Mouse (Mus musculus): ENCODE results near the gene Dnajb5.

Dnajb5 gene

DNA sequence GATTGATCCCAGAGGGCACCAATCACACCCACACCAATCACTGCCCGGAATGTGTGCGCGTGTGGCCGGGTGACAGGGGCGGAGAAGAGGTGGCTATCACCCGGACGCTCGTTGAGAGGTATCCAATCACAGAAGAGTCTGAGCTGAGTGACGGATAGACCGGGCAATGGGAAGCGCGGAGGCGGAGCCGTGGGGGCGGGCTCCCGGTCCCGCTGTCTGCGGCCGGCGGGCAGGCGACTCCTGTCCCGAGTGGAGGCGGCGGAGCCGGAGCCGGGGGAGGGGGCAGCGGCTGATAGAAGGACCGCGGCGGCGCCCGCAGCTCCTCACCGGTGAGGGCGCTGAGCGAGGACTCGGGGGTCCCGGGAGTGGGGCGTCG is at the start of gene Dnajb5:
TSS of gene Dnajb5 (plus strand) at position 139 of the 376 bp plus-strand sequence.
- DNase-seq (ENCODE audit: low read depth, low spot score), result peak; percentile 96

DNA sequence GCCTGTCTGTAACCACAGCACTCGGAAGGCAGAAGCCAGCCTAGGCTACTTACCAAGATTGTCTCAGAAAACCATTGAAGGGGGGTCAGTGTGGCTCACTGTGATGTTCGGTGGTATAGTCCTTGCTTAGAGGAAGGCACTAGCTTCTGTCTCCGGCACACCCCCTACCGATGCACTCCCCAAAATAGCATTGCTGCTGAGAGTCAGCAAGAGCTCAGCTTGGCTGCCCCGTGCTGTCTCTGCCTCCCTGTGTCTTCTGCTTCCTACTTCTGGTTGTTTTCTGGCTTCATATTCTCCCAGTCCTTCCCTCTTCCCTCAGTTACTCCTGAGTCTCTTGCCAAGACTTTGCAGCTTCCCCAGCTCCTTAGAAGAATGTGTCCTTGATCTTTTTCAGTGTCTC is 48.7 kb upstream of the Dnajb5 start:
- no peak for DNase-seq (ENCODE audit: low read depth, low spot score)

DNA sequence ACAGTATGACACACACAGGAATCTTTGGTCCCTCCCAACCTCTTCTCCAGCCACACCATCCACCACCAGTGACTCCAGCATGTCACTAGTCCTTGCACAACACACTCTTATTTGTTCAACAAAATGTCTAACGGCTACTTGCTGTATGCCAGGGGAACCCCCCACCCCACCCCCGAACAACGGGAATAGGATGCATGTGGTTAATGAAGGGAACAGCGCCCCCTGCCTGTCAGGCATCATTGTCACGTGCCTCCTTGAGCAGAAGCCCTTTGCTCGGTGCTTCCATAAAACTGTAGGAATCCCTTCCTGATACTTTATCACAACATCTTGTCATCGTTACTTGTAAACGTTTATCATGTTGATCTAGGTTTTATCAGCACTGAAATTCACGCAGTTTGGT is 47.4 kb upstream of the Dnajb5 start:
- DNase-seq (ENCODE audit: low read depth, low spot score), result peak; percentile 17

DNA sequence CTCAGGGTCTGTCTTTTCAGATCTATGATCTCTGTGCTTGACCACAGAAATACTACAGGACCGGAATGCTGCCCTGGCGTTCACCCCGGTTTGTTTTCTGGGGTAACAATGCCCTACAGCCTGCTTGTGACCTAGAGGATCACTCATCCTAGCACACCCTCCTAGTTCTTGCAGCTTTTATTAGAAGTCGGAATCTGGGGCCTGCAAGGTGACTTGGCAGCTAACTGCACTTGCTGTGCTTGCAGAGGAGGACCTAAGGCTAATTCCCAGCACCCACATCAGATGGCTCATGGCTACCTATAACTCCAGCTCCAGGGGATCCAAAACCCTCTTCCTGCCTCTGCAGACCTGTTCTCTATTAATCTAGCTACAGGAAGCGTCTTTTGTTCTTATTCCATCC is 46.9 kb upstream of the Dnajb5 start:
- no peak for DNase-seq (ENCODE audit: low read depth, low spot score)

DNA sequence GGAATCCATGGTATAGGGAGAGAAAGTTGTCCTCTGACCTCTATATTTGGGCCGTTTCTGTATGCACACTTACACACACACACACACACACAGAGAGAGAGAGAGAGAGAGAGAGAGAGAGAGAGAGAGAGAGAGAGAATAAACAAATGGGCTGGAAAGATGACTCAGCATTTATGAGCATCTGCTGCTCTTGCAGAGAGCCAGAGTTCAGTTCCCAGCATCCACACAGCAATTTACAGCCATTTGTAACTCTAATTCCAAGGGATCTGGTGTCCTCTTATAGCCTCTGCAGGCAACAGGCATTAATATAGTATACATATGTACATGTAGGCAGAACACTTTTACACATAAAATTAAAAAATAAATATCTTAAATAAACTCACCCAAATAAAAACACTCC is 45.7 kb upstream of the Dnajb5 start:
- no peak for DNase-seq (ENCODE audit: low read depth, low spot score)

DNA sequence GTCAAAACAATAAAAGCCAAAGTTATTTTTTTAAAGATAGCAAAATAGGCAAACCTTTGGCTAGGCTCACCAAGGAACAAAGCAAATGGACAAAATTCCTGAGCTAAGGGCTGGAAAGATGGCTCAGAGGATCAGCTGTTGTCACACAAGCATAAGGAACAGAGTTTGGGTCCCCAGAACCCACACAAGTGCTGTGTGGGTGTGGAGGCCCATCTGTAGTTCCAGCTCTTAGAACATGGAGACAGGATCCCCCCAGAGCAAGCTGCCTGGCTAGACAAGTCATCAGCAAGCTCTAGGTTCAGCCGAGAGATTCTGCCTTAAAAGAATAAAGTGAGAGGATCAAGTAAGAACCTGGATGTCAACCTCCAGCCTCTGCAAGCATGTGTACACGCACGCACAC is 45.1 kb upstream of the Dnajb5 start:
- no peak for DNase-seq (ENCODE audit: low read depth, low spot score)

DNA sequence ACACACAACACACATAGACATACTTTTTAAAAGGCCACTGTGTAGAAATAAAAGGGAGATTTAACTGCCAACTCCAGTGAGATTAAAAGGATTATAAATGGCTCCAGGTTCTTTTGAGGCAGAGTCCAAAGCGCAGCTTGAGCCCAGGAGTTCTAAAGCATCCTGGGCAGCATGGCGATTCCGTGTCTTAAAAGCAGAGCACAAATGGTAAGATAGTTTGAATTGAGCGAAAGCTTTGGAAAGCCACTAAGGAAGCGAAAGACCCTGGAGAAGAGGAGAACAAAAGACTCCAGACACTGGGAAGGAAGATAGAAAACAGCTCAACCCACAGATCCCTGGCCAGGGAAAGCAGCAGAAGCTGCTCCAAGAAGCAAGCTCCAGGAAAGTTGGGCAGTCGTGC is 44.6 kb upstream of the Dnajb5 start:
- no peak for DNase-seq (ENCODE audit: low read depth, low spot score)

DNA sequence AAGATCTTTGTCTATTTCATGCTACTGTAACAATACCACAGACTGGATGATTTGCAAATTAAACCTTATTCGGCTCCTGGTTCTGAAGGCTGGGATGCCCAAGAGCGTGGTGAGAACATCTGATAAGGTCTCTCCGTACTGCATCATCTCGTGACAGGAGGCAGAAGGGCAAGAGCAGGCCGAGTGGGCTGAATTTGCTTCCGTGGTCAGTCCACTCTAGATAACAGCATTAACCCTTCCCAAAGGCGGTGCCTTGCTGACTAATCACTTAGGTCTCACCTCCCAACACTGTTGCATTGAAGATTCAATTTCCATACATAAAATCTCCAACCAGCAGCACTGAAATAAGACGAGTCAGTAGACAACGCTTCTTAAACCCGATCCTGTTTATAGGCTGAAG is 36.2 kb upstream of the Dnajb5 start:
- DNase-seq (ENCODE audit: low read depth, low spot score), result no peak

DNA sequence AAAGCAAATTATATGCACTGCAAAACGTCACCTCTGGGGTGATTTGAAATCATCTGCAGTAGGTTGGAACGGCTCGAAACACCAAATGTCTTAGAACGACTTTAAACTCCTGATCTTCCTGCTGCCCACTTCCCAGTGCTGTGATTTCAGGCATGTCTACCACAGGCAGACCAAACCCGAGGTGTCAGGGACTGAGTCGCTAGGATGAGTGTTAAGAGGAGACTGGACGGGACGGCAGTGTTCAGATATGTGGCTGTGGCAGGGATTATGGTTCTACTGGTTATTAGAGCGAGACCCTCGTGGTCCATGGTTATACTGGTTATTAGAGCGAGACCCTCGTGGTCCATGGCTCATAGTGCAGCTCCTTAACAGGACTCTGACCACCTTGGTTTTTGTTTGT is 34.3 kb upstream of the Dnajb5 start:
- DNase-seq (ENCODE audit: low read depth, low spot score), result no peak

DNA sequence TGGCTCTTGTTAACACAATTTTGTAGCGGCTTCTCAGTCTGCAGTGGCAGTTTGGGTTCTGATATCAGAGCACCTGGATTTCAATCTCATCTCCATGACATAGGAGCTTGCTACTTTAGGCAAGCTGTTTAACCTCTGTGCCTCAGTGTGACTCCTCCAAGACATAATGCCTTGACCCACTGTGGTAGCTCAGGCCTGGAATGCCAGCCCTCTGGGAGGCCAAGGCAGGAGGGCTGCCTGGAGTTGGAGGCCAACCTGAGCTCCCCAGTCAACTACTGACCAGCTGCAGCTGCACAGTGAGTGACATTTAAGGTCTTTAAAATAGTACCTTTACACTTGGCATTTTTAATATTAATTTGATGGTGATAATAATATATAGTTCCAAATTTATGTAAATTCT is 33.6 kb upstream of the Dnajb5 start:
- no peak for DNase-seq (ENCODE audit: low read depth, low spot score)

DNA sequence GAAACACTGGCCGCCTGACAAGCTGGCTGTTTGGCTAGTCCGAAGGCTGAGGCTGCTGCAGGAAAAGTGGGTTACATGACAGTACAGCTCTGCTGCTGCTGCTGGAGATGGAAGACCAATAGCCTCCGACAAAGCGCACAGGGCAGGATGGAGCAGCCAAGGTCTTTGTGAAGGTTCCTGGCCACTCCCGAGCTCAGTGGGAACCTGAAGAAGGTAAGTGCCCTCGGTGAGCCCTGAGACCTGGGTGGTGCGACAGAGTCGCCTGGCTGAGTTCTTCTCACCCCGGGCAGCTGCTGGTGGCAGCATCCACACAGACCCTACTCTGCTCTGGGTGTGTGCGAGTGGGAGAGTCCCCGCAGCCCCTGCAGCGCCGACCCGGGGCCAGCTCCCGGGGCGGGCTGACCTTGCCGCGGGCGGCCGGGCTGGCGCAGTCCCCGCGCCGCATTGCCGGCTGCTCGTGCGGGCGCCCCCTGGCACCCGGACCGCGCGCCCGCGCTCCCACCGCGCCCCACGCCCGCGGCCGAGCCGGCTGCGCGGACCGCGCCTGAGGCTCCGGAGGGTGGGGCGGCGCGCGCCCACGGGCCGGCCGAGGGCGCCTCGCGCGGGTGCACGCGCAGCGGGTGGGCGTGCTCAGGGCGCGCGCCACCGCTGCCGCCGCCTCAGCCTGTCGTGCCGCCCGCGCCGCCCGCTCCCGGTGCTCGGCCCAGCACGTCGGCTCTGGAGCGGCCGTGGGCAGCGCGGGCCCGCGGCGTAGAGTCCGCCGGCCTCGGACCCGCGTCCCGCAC is 32.8 kb upstream of the Dnajb5 start, which contains the start of gene Phf24:
TSS of gene Phf24 (plus strand) at position 44 of the 785 bp plus-strand sequence.
- DNase-seq (ENCODE audit: low read depth, low spot score), result no peak

DNA sequence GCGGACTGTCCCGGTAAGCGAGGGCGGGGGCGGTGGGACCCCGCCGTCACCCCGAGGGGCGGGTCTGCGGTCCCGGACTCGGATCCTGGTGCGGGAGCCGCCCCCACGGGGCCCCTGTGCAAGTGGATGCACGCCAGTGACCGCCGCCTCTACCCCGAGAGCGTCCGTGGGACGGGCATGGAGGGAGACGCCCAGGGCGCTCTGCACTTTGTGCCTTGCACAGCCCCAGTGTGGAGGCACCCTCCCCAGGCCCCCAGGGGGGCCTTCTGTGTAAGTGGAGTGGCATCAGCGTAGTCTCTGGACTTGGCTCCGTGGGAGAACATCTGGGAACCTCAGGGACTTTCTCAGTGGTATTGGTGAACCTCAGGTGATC is 32.2 kb upstream of the Dnajb5 start:
- no peak for DNase-seq (ENCODE audit: low read depth, low spot score)

DNA sequence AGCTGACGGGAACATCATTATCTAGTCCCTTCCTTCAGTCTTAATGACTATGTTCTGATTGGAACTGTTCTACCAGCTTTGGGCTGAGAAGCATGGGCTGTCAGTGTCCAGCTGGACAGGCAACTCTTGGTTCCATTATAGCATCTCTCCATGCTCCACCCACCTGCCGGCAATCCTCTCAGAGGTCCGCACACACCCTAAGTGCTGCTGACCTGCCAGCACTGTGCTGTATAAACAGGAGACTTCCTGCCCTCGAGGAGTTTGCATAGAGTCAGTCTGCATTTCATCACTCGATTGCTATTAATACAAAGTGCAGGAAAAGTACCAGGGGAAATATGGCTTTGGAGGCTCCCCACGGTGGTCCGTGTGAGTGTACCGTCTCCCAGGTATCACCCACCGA is 28.9 kb upstream of the Dnajb5 start:
- no peak for DNase-seq (ENCODE audit: low read depth, low spot score)

DNA sequence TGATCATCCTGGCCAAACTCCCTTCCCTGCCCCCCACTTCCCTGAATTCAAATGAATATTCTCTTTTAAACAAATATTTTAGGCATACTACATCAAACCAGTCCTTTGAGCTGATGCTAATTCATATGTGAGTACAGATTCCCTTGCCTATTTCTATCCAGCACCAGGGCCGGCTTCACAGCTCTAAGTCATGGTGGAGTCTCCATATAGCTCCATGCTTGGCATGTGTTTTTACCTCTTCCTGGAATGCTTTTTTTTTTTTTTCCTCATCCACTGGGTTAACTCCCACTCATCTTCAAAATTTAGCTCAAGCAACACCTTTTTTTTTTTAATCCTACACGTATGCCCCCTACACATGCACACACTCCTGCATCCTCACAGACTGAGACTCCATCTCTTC is 28.1 kb upstream of the Dnajb5 start:
- DNase-seq (ENCODE audit: low read depth, low spot score), result no peak

DNA sequence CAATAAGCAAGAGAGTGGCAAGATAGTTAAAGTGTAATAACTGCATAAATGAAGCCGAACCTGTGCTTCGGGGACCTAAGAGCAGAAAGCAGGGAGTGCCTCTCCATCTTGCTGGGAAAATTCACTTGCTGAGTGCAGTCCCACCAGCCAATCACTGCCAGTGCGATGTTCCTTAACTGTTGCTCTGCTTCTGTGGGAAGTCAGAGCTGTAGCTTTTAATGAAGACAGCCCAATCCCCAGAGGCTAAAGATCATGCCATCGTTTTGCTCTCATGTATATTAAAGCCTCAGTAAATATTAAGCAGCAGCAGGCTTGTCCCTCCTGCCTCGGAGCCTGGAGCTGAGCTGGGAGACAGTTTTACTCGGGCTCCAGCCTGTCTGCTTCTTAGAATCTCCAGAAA is 27.6 kb upstream of the Dnajb5 start:
- no peak for DNase-seq (ENCODE audit: low read depth, low spot score)

DNA sequence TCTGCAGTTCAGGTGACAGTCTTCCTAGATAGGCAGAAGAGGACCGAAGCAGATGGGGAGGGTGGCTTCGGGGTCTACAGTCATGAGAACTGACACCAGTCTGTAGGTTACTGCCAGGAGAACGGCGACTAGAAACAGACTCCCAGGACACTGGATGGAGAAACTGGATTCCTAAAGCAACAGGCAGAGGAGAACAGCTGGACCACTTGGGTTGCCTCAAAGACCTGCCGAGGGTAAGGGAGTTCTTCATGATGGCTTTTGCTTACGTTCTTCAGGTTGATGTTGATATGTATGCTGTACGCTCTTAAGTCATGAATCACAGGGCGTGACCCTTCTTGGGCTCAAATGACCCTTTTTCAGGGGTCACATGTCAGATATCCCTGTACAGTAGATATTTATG is 27.2 kb upstream of the Dnajb5 start:
- no peak for DNase-seq (ENCODE audit: low read depth, low spot score)

DNA sequence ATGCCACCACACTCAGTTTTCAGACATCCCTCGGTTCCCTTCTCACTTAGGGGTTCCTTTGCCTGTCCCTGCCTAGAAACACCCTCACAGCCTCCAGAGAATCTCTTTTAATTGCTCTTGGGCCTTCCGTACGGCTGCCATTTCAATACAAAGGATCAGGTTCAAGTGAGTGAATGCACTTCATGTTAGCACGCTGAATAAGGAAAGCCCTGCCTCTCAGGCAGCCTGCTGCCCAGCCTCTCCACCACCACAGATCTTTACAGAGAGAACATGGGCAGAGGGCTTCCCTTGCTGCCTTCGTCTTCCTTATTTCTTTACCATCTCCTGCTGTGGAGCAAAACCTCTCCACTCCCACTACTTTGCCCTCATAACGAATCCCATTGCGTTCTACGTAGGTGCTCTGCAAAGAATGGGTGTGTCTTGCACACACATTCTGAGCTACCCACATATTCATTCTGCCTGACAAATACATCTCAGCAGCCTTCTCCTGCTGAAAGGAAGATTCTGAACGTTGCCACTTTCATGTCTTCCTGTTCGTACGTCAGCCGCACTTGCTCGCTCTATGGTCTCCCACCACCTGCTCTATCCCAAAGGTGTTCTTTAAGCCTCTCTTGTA is 25.4 kb upstream of the Dnajb5 start:
- DNase-seq (ENCODE audit: low read depth, low spot score), result no peak

DNA sequence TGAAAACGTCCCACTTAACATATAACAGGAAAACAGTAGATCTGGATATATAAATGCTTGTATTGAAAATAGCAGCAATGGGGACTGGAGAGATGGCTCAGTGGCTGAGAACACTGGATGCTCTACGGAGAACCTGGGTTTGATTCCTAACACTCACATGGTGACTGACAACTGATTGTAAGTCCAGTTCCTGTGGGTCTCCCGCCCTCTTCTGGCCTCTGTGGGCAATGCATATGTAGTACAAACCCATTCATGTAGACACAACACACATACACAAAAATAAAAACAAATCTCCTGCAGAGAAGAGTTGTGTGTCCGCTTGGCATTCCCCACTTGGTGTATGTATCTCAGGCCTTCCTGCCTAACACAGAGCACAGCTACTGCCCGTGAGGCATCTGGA is 21.4 kb upstream of the Dnajb5 start:
- no peak for DNase-seq (ENCODE audit: low read depth, low spot score)

DNA sequence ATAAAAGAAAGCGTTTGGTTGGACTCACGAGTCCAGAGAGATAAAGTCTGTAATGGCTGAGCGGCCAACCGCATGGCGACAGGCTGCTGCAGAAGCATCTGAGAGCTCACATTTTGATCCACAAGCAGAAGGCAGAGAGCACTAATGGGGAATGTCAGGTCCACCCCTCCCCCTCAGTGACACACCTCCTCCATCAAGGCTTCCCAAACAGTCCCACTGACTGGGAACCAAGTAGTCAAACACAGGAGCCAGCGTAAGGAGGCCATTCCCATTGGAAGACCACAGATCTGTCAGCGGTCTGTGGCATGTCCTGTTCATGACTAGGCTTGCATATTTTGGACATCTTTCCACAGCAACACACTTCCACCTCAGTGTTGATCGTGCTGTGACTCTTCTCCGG is 20.7 kb upstream of the Dnajb5 start:
- no peak for DNase-seq (ENCODE audit: low read depth, low spot score)

DNA sequence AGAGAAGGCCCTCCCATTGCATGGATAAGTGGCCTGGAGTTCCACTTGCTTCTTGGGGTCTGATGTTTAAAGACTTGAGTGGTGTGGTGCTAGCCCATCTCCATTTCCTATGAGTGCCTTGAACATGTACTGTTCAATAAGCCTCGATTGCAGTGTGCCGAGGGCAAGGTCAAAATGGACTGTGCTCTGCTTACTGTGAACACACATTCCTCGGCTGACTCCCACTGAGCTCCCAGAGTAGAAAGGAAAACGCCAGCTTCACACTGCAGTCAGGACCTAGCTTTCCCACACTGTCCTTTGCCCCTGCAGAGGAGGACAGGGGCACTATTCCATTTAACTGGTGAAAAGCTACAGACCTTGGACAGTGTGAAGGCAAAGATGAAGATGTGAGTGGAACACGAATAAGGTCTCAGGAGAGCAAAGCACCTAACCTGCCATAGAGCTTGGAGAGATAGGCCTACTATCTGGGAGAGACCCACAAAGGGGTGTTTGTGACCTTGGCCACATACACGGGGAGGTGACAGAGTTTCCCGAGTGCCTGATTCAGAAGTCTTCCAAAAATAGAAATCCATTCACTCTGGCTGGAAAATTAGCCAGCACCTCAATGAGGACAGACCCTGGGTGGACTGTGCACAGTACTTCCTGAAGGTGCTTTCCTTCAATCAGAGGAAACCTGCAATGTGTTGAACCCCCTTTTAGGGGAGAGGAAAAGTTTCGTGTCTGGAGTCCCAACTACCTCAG is 17.2 kb upstream of the Dnajb5 start:
- no peak for DNase-seq (ENCODE audit: low read depth, low spot score)

DNA sequence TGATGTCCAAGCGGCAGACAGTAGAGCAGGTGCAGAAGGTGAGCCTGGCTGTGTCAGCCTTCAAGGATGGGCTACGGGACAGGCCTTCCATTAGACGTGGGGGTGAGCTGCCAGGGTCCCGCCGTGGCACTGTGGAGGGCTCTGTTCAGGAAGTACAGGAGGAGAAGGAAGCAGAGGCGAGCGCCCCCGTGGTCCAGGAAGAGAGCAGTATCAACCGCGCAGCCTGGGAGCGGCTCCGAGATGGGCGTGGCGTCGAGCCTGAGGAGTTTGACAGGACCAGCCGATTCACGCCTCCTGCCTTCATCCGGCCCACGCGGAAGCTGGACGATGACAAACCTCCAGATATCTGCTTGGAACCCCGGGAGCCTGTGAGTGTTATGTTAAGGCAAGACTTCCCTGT is 16.0 kb upstream of the Dnajb5 start:
- DNase-seq (ENCODE audit: low read depth, low spot score), result peak; percentile 18

DNA sequence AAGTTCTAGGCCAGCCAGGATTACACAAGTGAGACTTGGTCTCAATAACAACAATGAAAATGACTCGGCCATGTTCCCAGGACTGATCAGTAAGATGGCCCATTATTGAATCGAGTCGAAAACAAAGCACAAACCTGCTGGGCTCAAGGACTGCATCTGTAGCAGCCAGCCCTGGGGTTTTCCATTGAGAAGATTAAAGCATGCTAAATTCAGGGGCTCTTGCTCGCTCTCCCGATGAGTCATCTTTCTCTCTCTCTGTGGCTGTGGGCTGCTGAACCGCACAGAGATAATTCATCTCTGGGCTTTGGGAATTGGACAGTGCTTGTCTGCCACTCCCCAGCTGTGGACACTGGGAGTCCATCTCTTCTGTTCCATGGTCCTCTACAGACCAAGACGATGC is 8.2 kb upstream of the Dnajb5 start:
- DNase-seq (ENCODE audit: low read depth, low spot score), result no peak

DNA sequence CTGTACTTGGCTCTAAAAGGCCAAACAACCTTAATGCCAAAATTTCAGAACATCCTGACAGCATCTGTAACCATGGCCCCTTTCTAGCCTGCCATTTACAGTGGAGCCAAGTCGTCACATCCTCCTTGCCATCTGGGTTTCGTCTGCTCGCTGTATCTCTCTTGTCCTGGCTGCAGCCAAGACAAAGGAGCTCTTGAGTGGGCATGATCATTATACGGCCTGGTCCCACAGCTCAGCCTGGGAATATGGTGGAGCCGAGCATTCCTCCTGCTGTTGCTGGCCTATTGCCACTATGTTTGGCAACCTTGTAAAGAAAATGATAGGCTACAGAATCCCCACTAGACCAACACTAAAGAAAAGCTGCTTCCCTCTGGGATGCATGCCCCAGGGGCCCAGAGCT is 6.3 kb upstream of the Dnajb5 start:
- no peak for DNase-seq (ENCODE audit: low read depth, low spot score)
